Mouse (Mus musculus) kidney, adult 8-10 months (tissue): ENCODE results near the gene Tmem268.

Source experiments
- DNase-seq, 2 experiments: peaks; one replicate each; pipeline ENCODE4 v3.0.0; 2022

Tmem268 gene

DNA sequence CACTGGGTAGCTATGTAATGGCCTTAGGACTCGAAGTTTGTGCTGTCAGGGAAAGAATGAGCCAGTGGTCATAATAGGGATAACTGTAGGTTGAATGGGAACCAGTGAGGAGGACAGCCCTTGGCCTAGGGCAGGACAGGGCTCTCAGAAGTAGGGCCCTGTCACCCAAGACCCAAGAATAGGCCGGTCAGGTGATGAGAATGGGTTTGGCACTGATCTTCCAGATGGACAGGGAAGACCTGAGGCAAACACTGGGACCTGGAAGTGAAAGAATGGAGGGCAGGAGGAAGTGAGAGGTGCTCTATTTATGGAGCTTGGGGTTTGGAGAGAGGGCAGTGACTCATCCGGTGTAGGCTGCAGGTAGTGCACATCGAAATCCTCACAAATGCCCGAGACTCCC is 1.9 kb upstream of the Tmem268 start:
- no peak for DNase-seq

DNA sequence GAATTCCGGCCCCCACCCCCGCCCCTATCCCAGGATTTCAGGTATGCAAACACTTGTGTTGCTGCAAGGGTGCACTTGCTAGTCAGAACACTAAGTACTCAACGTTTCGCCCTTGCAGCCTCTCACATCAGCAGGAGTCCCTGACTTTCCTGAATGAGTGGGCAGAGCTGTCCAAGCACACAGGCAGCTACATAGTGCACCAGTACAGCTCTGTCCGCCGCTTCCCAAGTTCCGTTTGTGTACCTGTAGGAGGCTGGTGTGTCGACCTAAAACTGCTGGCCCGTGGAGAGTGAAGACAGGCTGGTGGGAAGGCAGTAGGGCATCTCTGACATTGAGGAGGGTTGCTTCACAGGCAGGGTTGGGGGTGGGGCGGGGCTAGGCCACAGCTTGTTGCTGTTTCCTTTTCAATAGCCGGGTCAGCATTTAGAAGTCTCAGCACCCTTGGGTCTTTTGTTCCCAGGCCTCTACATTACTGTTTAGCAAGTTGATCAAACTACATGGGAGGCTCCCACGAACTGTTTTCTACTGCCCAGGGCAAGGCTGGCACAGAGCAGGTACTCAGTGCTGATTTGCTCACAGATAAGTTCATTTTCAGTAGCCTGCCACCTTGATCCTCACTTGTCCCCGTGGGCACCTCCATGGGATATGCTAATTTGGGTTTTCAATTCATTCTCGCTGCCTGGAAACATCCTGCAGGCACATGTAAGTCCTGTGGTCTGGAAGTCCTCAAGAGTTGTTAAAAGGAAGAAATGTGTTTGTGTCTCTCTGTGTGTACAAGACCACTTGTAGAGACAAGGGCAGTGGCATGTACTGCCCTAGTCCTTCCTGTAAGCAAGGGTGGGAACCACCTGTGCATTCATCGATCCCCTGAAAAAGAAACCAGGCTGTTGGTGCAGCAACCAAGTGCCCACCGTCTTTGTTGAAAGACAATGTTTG is 1.2 kb upstream of the Tmem268 start:
- peak in 1 of 2 experiments; percentile 32 for DNase-seq

GRCm38 (mm10) chr4:63559127-63559697 is 631 bp downstream of the Tmem268 start:
- no peak for DNase-seq

- no peak for DNase-seq
These were observed 1.5 kb downstream of the Tmem268 start for GRCm38 (mm10) chr4:63560079-63560478.

DNA sequence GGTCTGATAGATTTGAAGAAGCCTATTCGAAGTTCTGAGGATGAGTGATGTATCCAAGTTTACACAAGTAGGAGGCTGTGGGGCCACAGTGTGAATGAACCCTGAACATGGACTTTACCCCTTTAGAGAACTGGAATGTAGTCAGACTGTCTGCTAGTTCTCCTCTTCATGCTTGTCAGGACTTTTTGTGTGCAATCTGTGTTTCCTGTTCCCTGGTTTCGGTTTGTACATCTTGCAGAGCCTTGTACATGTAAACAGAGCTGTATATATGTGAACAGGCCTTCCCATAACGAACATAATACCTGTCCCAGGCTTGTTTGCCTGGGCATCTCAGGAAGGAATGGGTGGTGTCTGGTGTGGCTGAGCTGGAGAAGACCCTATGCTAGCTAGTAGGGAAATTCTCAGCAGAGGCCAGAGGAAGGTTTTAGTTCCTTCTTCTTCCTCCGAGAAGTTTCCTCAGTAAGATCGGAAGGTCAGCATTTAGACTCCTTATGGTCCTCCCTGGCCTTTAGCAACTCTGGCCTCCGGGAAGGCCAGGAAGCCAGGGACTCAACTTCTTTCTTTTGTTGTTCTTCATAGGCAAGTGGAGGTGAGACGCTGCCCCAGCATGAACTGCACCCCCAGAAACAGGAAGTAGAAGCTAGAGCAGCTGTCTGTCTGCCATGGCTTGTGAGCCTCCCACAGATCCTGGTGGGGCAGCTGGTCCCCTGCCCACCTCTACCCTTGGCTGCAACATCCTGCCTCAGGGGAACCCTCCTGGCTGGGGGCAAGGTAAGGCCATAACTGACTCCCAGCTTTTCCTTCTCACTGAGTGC is 3.5 kb downstream of the Tmem268 start:
- DNase-seq = peak; percentile 61 to 65

DNA sequence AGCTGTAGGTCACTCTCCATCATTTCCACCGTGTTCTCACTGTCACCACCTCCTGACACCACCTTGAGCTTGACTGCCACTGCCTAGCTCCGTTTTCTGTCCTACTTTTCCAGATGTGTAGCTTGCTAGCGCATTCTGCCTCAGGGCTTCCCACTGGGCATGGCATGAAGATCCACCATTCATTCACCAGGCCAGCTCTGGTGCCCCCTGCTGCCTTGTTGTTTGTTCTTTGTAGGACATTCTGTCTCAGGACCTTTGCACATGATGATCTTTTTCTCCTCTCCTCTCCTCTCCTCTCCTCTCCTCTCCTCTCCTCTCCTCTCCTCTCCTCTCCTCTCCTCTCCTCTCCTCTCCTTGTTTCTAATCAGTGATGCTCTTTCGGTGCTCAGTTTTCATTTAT is 4.2 kb downstream of the Tmem268 start:
- no peak for DNase-seq

GRCm38 (mm10) chr4:63567712-63568390 is 9.3 kb downstream of the Tmem268 start:
- no peak for DNase-seq

- no peak for DNase-seq
These were observed 10.7 kb downstream of the Tmem268 start for GRCm38 (mm10) chr4:63569322-63569721.

GRCm38 (mm10) chr4:63570208-63570781 is 11.7 kb downstream of the Tmem268 start:
- no peak for DNase-seq

DNA sequence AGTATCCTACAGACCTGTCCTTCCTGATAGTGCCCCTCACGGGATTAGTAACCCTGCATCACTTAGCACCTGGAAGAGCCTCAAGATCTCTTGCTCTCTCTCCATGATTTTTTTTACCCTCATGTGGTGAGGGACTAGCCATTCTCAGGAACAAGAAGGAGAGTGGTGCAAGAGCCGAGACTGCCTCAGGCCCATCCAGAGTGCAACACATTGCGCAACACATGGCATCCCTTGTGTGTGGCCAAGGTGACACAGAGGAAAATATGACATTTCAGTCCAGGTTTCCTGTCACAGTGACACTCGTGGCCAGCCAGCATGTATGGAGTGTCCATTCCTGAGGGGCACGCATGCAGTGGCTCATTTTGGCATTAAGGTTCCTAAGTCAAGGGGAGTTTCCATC is 14.0 kb downstream of the Tmem268 start:
- no peak for DNase-seq

- no peak for DNase-seq
These were observed 21.1 kb downstream of the Tmem268 start for GRCm38 (mm10) chr4:63579649-63580048.

GRCm38 (mm10) chr4:63580078-63580477 is 21.5 kb downstream of the Tmem268 start:
- DNase-seq = no peak

DNA sequence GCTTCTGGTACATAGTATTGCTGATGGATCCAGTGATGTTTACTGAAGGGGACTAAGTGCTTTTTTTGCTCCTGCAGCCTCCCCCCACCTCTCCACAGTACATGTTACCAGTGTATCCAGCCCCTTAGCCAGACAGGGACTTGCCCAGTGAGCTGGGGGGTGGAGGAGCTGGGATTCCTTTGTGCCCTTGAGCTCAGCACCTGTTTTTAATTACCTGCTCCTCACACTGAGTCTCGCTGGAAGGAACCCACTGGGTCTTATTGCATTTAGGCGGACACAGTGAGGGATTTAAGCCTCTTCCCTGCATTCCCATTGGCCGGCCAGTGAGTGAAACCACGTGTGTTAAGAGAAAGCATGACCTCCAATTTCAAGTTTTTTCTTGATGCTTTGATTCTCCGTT is 24.0 kb downstream of the Tmem268 start:
- no peak for DNase-seq

DNA sequence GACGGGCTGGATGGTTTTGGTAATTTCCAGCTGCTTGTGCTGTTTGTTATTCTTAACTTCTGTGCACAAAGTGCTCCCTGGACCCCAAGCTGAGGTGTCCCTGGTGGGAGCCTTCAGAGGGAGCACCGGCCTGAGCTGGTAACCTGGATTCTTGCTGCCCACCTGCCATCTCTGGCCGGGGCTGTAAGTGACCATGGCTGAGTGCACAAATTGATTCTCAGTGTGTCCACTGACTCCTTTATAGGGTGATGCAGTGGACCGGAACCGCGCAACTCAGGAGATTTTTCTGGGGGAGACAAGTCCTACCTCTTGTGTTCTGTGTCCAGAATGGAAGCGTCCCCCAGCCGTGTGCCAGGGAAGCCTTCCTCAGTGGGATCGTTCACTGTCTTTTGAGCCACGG is 26.6 kb downstream of the Tmem268 start:
- no peak for DNase-seq

GRCm38 (mm10) chr4:63586240-63586639 is 27.7 kb downstream of the Tmem268 start:
- no peak for DNase-seq

DNA sequence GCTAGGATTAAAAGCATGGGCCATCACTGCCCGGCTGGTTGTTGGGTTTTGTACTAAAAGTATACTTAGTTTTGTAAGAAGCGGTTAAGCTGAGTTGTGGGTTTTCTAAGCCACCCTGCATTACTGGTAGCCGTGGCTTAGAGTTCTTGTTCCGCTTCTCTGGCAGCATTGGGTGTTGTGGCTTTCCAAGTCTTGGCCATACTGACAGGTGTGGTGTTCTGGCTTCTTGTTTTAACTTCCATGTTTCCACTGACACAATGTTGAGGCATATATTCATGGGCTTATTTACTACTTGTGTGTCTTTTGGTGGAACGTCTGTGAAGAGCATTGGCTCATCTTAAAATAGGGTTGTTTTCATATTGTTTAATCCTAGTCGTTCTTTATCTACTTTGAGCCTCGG is 31.4 kb downstream of the Tmem268 start:
- no peak for DNase-seq

DNA sequence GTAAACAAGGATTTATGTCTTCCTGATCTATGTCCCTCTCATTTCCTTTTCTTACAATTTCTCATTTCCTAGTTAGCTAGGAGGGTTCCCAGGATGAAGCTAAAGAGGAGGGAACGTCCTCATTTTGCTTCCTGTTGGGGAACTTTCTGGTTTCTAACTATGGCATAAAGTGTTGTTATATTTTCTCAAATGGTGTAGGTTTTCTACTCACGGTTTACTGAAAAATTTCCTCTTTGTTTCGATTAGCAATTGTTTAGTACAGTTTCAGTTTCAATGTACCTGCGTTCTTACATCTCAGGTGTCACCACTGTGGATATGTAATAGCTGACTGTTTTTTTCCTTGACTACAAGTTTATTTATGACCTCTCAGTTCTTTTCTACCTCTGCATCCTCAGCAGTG is 32.0 kb downstream of the Tmem268 start:
- no peak for DNase-seq

GRCm38 (mm10) chr4:63594459-63595110 is 36.0 kb downstream of the Tmem268 start:
- no peak for DNase-seq

- DNase-seq = no peak
These were observed 36.7 kb downstream of the Tmem268 start for GRCm38 (mm10) chr4:63595259-63595658.

- DNase-seq = no peak
These were observed 37.4 kb downstream of the Tmem268 start for GRCm38 (mm10) chr4:63596010-63596409.

DNA sequence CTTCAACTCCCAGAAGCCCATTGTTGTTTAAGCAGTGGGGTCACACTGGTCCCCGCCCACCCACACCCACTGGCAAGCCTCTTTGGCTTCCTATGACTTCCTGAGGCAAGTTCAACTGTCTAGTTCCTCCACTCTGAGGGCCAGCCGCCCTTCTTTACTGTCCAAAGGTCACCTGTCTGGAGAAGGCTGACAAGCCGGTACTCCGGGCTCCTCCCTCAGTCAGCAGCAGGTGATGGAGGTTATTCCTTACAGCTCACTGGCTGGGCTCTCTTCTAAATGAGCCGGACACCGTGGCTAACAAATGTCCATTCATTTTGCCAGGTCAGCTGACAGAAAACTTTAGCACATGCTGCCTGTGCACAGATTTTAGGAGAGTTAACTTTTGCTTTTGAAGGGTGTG is 42.2 kb downstream of the Tmem268 start:
- peak; percentile 49 to 57 for DNase-seq

- DNase-seq = no peak
These were observed 42.7 kb downstream of the Tmem268 start for GRCm38 (mm10) chr4:63601263-63601662.
